Mouse (Mus musculus): ENCODE measurements around the gene Rgp1.

DNA sequence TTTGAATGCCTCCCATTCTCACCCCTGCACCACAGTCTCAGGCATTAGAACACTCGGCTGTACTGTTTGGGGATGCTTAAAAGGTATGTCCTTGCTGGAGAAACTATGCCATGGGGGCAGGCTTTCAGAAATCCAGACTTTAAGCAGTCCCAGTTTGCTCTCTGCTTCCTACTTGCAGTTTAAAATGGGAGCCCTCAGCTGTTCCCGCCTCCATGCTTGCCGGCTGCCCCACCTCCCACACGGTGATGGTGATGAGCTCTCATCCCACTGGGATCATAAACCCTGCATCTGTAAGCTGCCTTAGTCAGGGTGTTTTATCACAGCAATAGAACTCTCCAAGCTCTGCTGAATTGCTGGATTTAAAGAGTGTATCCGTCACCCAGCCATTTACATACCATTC lies 26.1 kb upstream of the Rgp1 start:
- TF ChIP-seq CTCF (IDR thresholded peaks at IDR 0.05) (no peak), EP300 (IDR thresholded peaks at IDR 0.05) (no peak)
